Comparison of ENCODE assay signal across 13 mouse cellular contexts in the genomic region with DNA sequence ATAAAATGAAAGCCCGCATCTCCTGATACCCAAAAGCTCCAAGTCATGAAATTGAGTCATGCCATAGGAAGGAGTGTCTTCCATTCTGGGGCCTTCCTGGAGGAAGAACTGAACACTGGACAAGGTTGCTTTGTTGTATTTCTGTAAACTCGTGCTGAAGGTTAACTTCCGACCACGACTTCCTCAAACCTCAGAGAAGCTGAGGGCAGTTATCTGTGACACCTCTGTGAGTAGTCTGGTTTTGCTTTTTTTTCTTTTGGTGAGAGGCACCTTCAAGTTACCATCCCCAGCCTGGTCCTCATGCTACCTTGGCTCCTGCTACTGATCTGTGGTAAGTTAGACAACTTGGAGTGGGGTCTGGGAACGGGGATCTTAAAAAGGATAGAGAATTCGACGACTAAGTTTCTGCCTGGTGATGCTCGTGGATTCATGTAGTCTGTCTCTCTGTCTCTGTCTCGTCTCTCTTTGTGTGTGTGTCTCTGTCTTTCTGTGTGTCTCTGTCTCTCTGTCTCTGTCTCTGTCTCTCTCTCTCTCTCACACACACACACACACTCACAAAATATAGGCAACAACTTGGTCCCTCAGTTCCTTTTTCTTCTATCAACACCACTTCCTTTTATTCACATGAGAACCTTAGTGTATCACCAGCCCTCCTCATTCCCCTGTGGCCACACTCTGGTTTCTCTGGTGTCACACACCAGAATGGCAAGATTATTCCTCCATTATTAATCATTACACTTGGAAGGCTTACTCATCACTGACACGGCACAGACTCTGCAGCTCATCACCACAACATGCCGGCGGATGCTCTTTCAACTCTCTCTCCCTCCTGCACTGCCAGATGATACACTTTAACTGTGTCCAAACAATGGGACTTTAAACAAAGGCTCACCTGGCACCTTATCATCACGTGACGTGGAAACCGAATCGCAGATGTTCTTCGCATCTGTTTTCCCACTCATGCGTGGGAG. TPM values are rescaled to one million over a fixed set of nuclear protein-coding genes. Genes with fewer than 3 reads are reported as not detected.
DNase-seq lines count a peak whose midpoint lies in the region; ATAC-seq and TF ChIP-seq lines count a peak whose summit lies in the region.
"Had no signal": no experiment of that assay in that cellular context is flagged by ENCODE, and none has a peak within 500 bp of the region (broad histone marks: within the 10 kb centered on the region; RNA-seq: fewer than 3 reads in every experiment).

TSS of gene Fcrl1 (plus strand) at position 193 of the 971 bp plus-strand sequence.

- ATAC-seq in liver, embryonic 11.5 days (replicated peaks; ENCODE audit: low FRiP score) = no peak
- peak; percentile 93 for ATAC-seq in granulocyte monocyte progenitor cell, adult 5-6 weeks (replicated peaks; ENCODE audit: poor library complexity, severe bottlenecking)

- intact Hi-C loops in gastrocnemius, adult 2 months (cut with DNase I) = no loop called here
- intact Hi-C loops in heart, postnatal 14 days (cut with DNase I) = no loop called here

- TF ChIP-seq CTCF in liver, adult 2 months (IDR thresholded peaks at IDR 0.05; ENCODE audit: low read depth, low read length) = no peak
- TF ChIP-seq CTCF in small intestine, adult 2 months (IDR thresholded peaks at IDR 0.05; ENCODE audit: extremely low read depth, insufficient read length, insufficient replicate concordance, low read depth, low read length) = no peak
- no peak for TF ChIP-seq CTCF in gastrocnemius, adult 2 months (IDR thresholded peaks at IDR 0.05)

- no peak within 1 kb of the TSS for H3K4me3 ChIP-seq in liver, adult 2 months (ENCODE audit: insufficient read depth, low read depth, low read length)
- H3K4me3 ChIP-seq in liver, embryonic 11.5 days (ENCODE audit: low read depth, low read length) = no peak within 1 kb of the TSS
- H3K4me3 ChIP-seq in ES-E14 (ENCODE audit: insufficient read depth in 1 of 2, low read depth in 1 of 2, low read length in 2 of 2, poor library complexity in 1 of 2, severe bottlenecking in 1 of 2) = peak within 1 kb of the TSS; percentile 8 to 39; a peak in 1 of 4 replicates
- peak within 1 kb of the TSS; percentile 44 for H3K4me3 ChIP-seq in small intestine, adult 2 months (ENCODE audit: low read depth, low read length)
- no peak within 1 kb of the TSS for H3K4me3 ChIP-seq in gastrocnemius, adult 2 months
- H3K4me3 ChIP-seq: embryonic facial prominence, embryonic 15.5 days; liver, embryonic 13.5 days had no signal

- no peak for TF ChIP-seq POLR2A in liver, adult 2 months (IDR thresholded peaks at IDR 0.05; ENCODE audit: extremely low read depth, insufficient read depth, low read length)
- no peak for TF ChIP-seq POLR2A in small intestine, adult 2 months (IDR thresholded peaks at IDR 0.05; ENCODE audit: low read depth, low read length)

- in situ Hi-C loops in ES-E14 (cut with MboI; ENCODE audit: low sequenced_read_pairs in 2 of 2, unreplicated experiment in 2 of 2) = no loop called here

- no peaks in the 10 kb centered on the region for H3K9me3 ChIP-seq in liver, embryonic 11.5 days (ENCODE audit: control insufficient read depth, low read length)
- no peaks in the 10 kb centered on the region for H3K9me3 ChIP-seq in ES-E14 (ENCODE audit: control insufficient read depth, insufficient read depth, low read depth, low read length)
- H3K9me3 ChIP-seq: embryonic facial prominence, embryonic 15.5 days; liver, embryonic 13.5 days had no signal

- peak; percentile 21 for DNase-seq in liver, adult 2 months (ENCODE audit: extremely low read depth, low read depth, low spot score)
- DNase-seq in liver, embryonic 11.5 days (ENCODE audit: low spot score) = no peak
- peak; percentile 11 for DNase-seq in ES-E14 (ENCODE audit: low read depth, low spot score)
- no peak for DNase-seq in gastrocnemius, adult 2 months
- DNase-seq in ovary, postnatal 14 days (ENCODE audit: low spot score) = no peak
- DNase-seq in heart, postnatal 14 days = no peak
- DNase-seq: liver, embryonic 13.5 days had no signal

- no peaks in the 10 kb centered on the region for H3K79me2 ChIP-seq in liver, adult 2 months (ENCODE audit: control insufficient read depth, insufficient read depth, low read length)

- H3K36me3 ChIP-seq in liver, adult 2 months (ENCODE audit: control insufficient read depth, insufficient read depth, low read length) = no peaks in the 10 kb centered on the region
- H3K36me3 ChIP-seq in liver, embryonic 11.5 days (ENCODE audit: control insufficient read depth, insufficient read depth, low read length) = no peaks in the 10 kb centered on the region
- H3K36me3 ChIP-seq in ES-E14 (ENCODE audit: control insufficient read depth, insufficient read depth, low read length, poor library complexity, severe bottlenecking) = no peaks in the 10 kb centered on the region
- H3K36me3 ChIP-seq in small intestine, adult 2 months (ENCODE audit: control insufficient read depth, insufficient read depth, low read length) = no peaks in the 10 kb centered on the region
- H3K36me3 ChIP-seq: embryonic facial prominence, embryonic 15.5 days; liver, embryonic 13.5 days had no signal

- no peaks in the 10 kb centered on the region for H3K27me3 ChIP-seq in liver, adult 2 months (ENCODE audit: control insufficient read depth, insufficient read depth, low read length)
- H3K27me3 ChIP-seq in liver, embryonic 11.5 days (replicated peaks; ENCODE audit: control insufficient read depth, insufficient read depth, low read length) = no peaks in the 10 kb centered on the region
- no peaks in the 10 kb centered on the region for H3K27me3 ChIP-seq in small intestine, adult 2 months (ENCODE audit: control insufficient read depth, insufficient read depth, low read length)
- H3K27me3 ChIP-seq: embryonic facial prominence, embryonic 15.5 days; liver, embryonic 13.5 days had no signal

- H3K9ac ChIP-seq in liver, adult 2 months (ENCODE audit: low read depth, low read length) = no peak within 1 kb of the TSS
- no peak within 1 kb of the TSS for H3K9ac ChIP-seq in liver, embryonic 11.5 days (ENCODE audit: low read depth, low read length)
- peak within 1 kb of the TSS; percentile 71; the same call in 1 of the 2 replicates for H3K9ac ChIP-seq in ES-E14 (ENCODE audit: insufficient read depth, low read depth, low read length, poor library complexity, severe bottlenecking)
- H3K9ac ChIP-seq: embryonic facial prominence, embryonic 15.5 days; liver, embryonic 13.5 days had no signal

- H3K4me2 ChIP-seq in liver, embryonic 11.5 days = no peak within 1 kb of the TSS
- H3K4me2 ChIP-seq: embryonic facial prominence, embryonic 15.5 days; liver, embryonic 13.5 days had no signal

- H3K4me1 ChIP-seq in liver, adult 2 months (ENCODE audit: control insufficient read depth, insufficient read depth, low read length) = no peaks in the 10 kb centered on the region
- H3K4me1 ChIP-seq in liver, embryonic 11.5 days (replicated peaks; ENCODE audit: control insufficient read depth, insufficient read depth, low read length) = no peaks in the 10 kb centered on the region
- peaks cover 3 to 10% of the 10 kb centered on the region in 2 experiments; a peak in 2 of 4 replicates for H3K4me1 ChIP-seq in ES-E14 (ENCODE audit: control insufficient read depth in 2 of 2, insufficient read depth in 2 of 2, low read length in 2 of 2, poor library complexity in 1 of 2)
- H3K4me1 ChIP-seq in small intestine, adult 2 months (ENCODE audit: control insufficient read depth, insufficient read depth, insufficient read length, low read length) = peaks cover 3% of the 10 kb centered on the region; the same call in 1 of the 2 replicates
- H3K4me1 ChIP-seq: liver, embryonic 13.5 days had no signal

- H3K27ac ChIP-seq in liver, adult 2 months (replicated peaks; ENCODE audit: insufficient read depth, low read depth, low read length) = no peak within 1 kb of the TSS
- no peak within 1 kb of the TSS for H3K27ac ChIP-seq in liver, embryonic 11.5 days (ENCODE audit: low read depth, low read length)
- no peak within 1 kb of the TSS; the same call in 1 of the 2 replicates for H3K27ac ChIP-seq in ES-E14 (ENCODE audit: insufficient read depth, low read depth, low read length, poor library complexity, severe bottlenecking)
- H3K27ac ChIP-seq in small intestine, adult 2 months (ENCODE audit: insufficient read depth, low read depth, low read length) = peak within 1 kb of the TSS; percentile 60
- H3K27ac ChIP-seq in gastrocnemius, adult 2 months = no peak within 1 kb of the TSS
- H3K27ac ChIP-seq: embryonic facial prominence, embryonic 15.5 days; liver, embryonic 13.5 days had no signal

- 68% methylated on average over 18 of the region's 18 CpGs for WGBS in liver, adult 2 months
- WGBS in liver, embryonic 11.5 days = 62% methylated on average over 18 of the region's 18 CpGs
- 44% methylated on average over 18 of the region's 18 CpGs for WGBS in small intestine, adult 2 months

TF ChIP-seq in ES-E14, 5 proteins besides CTCF, POLR2A, EP300 and RAD21:
- TF ChIP-seq MAFK (IDR thresholded peaks at IDR 0.05; ENCODE audit: insufficient read depth, low read depth, low read length) (no peak), ZC3H11A (IDR thresholded peaks at IDR 0.05; ENCODE audit: borderline replicate concordance, low read depth, low read length) (no peak), CHD2 (IDR thresholded peaks at IDR 0.05; ENCODE audit: low read depth, low read length) (no peak), HCFC1 (IDR thresholded peaks at IDR 0.05; ENCODE audit: borderline replicate concordance, insufficient read depth, low read length) (no peak), ZNF384 (IDR thresholded peaks at IDR 0.05; ENCODE audit: low read depth, low read length) (no peak)

RNA-seq across cellular contexts. Expression of gene Fcrl1, which starts in this region (rescaled TPM):
- 0.37 and 0.60 TPM in 2 replicates for total RNA-seq in liver, adult 2 months (2014; rRNA removed)
- 0.22 and 0.44 TPM in 2 replicates for polyA plus RNA-seq in liver, adult 2 months (2012; rRNA removed)
- 1.9 and 2.1 TPM in 2 replicates for polyA plus RNA-seq in liver, embryonic 11.5 days (2014; fragmentation: Nextera tagmentation; extraction: Ambion mirVana)
- total RNA-seq in ES-E14 (2012; rRNA removed) = 0.27 and 0.32 TPM in 2 replicates
- total RNA-seq in granulocyte monocyte progenitor cell, adult 5-6 weeks (2014; fragmentation: Nextera tagmentation) = 2.1 and 4.1 TPM in 2 replicates
- total RNA-seq in granulocyte monocyte progenitor cell, adult 5-6 weeks (2017) = 0.69 and 0.82 TPM in 2 replicates
- polyA plus RNA-seq in small intestine, adult 2 months (2012; rRNA removed) = 0.75 and 2.0 TPM in 2 replicates
- total RNA-seq in gastrocnemius, adult 2 months (2021) = not detected
- under 1 TPM in 1 of 2 experiments, not detected in 1; 0.27 TPM for total RNA-seq in heart, postnatal 14 days (2021)
- total RNA-seq: gastrocnemius, adult 18-20 months had no signal
- polyA plus RNA-seq: hindbrain, embryonic 11.5 days; neural tube, embryonic 14.5 days had no signal

Comparison
In these comparisons a context has a peak if more than half of its experiments do, and no peak if none do; other contexts are left out.
1. Peak in DNase-seq in liver, adult 2 months; RNA of the gene not detected or under 1 TPM.
2. Peak in DNase-seq, H3K4me3 ChIP-seq and H3K9ac ChIP-seq in ES-E14; RNA of the gene not detected or under 1 TPM.